Mouse (Mus musculus) hindbrain, embryonic 11.5 days (tissue): ENCODE measurements around the gene Stk17b. TPM values are rescaled to one million over a fixed set of nuclear protein-coding genes. Genes with fewer than 3 reads are reported as not detected.
"Not testable (repeated sequence)": the region's sequence is repeated elsewhere in the genome, so short reads cannot be mapped to it uniquely, and the experiment has no call there.

Source experiments
- ATAC-seq: fragments of 200-750 bp; cut with Nextera tagmentation; 2 replicates; pipeline ENCODE4 v1.8.0; 2017; ENCODE audit warnings: mild to moderate bottlenecking, moderate TSS enrichment, moderate library complexity; ENCODE audit not compliant: low FRiP score
- DNase-seq: peaks from one replicate; pipeline ENCODE4 v3.0.0-alpha.2; 2015; ENCODE audit warnings: low spot score
- H3K27ac ChIP-seq: fragments of 300-500 bp; sonication (generic); 2 replicates; pipeline ENCODE4 v1.5.1; 2014; ENCODE audit warnings: mild to moderate bottlenecking, low read depth, low read length
- H3K27me3 ChIP-seq: fragments of 300-500 bp; sonication (generic); 2 replicates; pipeline ENCODE4 v1.6.1; 2014; ENCODE audit warnings: mild to moderate bottlenecking, low read length, moderate library complexity, mixed read lengths; ENCODE audit not compliant: control insufficient read depth, insufficient read depth
- H3K36me3 ChIP-seq: fragments of 300-500 bp; sonication (generic); 2 replicates; pipeline ENCODE4 v1.6.1; 2014; ENCODE audit warnings: mild to moderate bottlenecking, low read length, moderate library complexity, mixed read lengths; ENCODE audit not compliant: control insufficient read depth, insufficient read depth
- H3K4me1 ChIP-seq: fragments of 300-500 bp; sonication (generic); replicated peaks from 2 replicates; pipeline ENCODE4 v1.6.1; 2014; ENCODE audit warnings: low read length, mixed read lengths; ENCODE audit not compliant: control insufficient read depth, insufficient read depth
- H3K4me2 ChIP-seq: fragments of 300-500 bp; sonication (generic); replicated peaks from 2 replicates; pipeline ENCODE4 v1.6.1; 2014; ENCODE audit warnings: mild to moderate bottlenecking, low read depth, low read length
- H3K4me3 ChIP-seq: fragments of 300-500 bp; sonication (generic); 2 replicates; pipeline ENCODE4 v1.5.1; 2014; ENCODE audit warnings: low read depth, low read length
- H3K9ac ChIP-seq: fragments of 300-500 bp; sonication (generic); 2 replicates; pipeline ENCODE4 v1.6.1; 2014; ENCODE audit warnings: low read depth, low read length
- H3K9me3 ChIP-seq: fragments of 300-500 bp; sonication (generic); 2 replicates; pipeline ENCODE4 v1.6.1; 2016; ENCODE audit warnings: low read length; ENCODE audit not compliant: control insufficient read depth
- WGBS: fragments of 180-500 bp; shearing (Covaris S2); extraction: QIAGEN DNeasy Blood & Tissue Kit; methylation state at CpG from one replicate; pipeline ENCODE4 v1.1.7; 2014; 5-methylcytosine and 5-hydroxymethylcytosine counted together
- polyA plus RNA-seq: library from polyadenylated mRNA; unstranded; fragments of >200 nt; fragmentation: Nextera tagmentation; extraction: Ambion mirVana; gene quantifications from 2 replicates; pipeline ENCODE4 v1.2.1, GENCODE M21; 2014

Gene Stk17b
- polyA plus RNA-seq, 1 experiment from 2014 or later: 11.1 TPM

- Histone ChIP-seq H3K9me3 (no peaks in the 10 kb centered on the region), H3K4me3 (no peak overlapping the region), H3K27me3 (no peaks in the 10 kb centered on the region), H3K4me1 (no peaks in the 10 kb centered on the region), H3K4me2 (no peak overlapping the region), H3K9ac (no peak overlapping the region), H3K36me3 (no peaks in the 10 kb centered on the region), H3K27ac (no peak overlapping the region)
- DNase-seq (no peak), ATAC-seq (no peak)
- WGBS: 88% methylated on average over 6 of the region's 6 CpGs
Observed at GRCm38 (mm10) chr1:53775036-53775435, 10.0 kb downstream of the Stk17b start.

- DNase-seq: no peak
- no peaks in the 10 kb centered on the region for H3K4me1 ChIP-seq
- no peaks in the 10 kb centered on the region for H3K36me3 ChIP-seq
- no peaks in the 10 kb centered on the region for H3K9me3 ChIP-seq
- H3K4me3 ChIP-seq: no peak overlapping the region
- H3K27ac ChIP-seq: no peak overlapping the region
- ATAC-seq: no peak
- WGBS: 90% methylated on average over 3 of the region's 3 CpGs
- no peak overlapping the region for H3K9ac ChIP-seq
- no peaks in the 10 kb centered on the region for H3K27me3 ChIP-seq
- H3K4me2 ChIP-seq: no peak overlapping the region
Observed at GRCm38 (mm10) chr1:53774571-53774970, 10.5 kb downstream of the Stk17b start.

- Histone ChIP-seq H3K27me3 (no peaks in the 10 kb centered on the region), H3K27ac (no peak overlapping the region), H3K4me1 (no peaks in the 10 kb centered on the region), H3K4me3 (no peak overlapping the region), H3K36me3 (no peaks in the 10 kb centered on the region), H3K9ac (no peak overlapping the region), H3K4me2 (no peak overlapping the region), H3K9me3 (no peaks in the 10 kb centered on the region)
- ATAC-seq (no peak), DNase-seq (no peak)
- 71% methylated on average over 6 of the region's 6 CpGs for WGBS
Observed at GRCm38 (mm10) chr1:53773994-53774393, 11.0 kb downstream of the Stk17b start.

GRCm38 (mm10) chr1:53772967-53773366, 12.1 kb downstream of the Stk17b start:
- no peak overlapping the region for H3K27ac ChIP-seq
- no peaks in the 10 kb centered on the region for H3K27me3 ChIP-seq
- no peaks in the 10 kb centered on the region for H3K9me3 ChIP-seq
- no peak for ATAC-seq
- WGBS: 92% methylated on average over 3 of the region's 3 CpGs
- H3K4me2 ChIP-seq: no peak overlapping the region
- H3K4me3 ChIP-seq: no peak overlapping the region
- no peak overlapping the region for H3K9ac ChIP-seq
- no peaks in the 10 kb centered on the region for H3K36me3 ChIP-seq
- no peaks in the 10 kb centered on the region for H3K4me1 ChIP-seq
- DNase-seq: no peak

- no peak overlapping the region for H3K27ac ChIP-seq
- no peak for ATAC-seq
Observed at GRCm38 (mm10) chr1:53771476-53771875, 13.5 kb downstream of the Stk17b start.

GRCm38 (mm10) chr1:53766112-53766511, 18.9 kb downstream of the Stk17b start:
- 89% methylated on average over 2 of the region's 2 CpGs for WGBS
- H3K27me3 ChIP-seq: no peaks in the 10 kb centered on the region
- no peak overlapping the region for H3K9ac ChIP-seq
- DNase-seq: no peak
- H3K9me3 ChIP-seq: no peaks in the 10 kb centered on the region
- no peak overlapping the region for H3K27ac ChIP-seq
- no peaks in the 10 kb centered on the region for H3K36me3 ChIP-seq
- no peak overlapping the region for H3K4me2 ChIP-seq
- no peak for ATAC-seq
- H3K4me3 ChIP-seq: no peak overlapping the region
- H3K4me1 ChIP-seq: no peaks in the 10 kb centered on the region

More at GRCm38 (mm10) chr1:53771476-53771875, 13.5 kb downstream of the Stk17b start:
- Histone ChIP-seq H3K4me3 (no peak overlapping the region), H3K9ac (no peak overlapping the region), H3K27me3 (no peaks in the 10 kb centered on the region), H3K4me1 (no peaks in the 10 kb centered on the region), H3K4me2 (no peak overlapping the region), H3K36me3 (no peaks in the 10 kb centered on the region), H3K9me3 (no peaks in the 10 kb centered on the region)
- no peak for DNase-seq
- 95% methylated on average over 6 of the region's 6 CpGs for WGBS

- Histone ChIP-seq H3K27me3 (no peaks in the 10 kb centered on the region), H3K36me3 (no peaks in the 10 kb centered on the region), H3K9ac (no peak overlapping the region), H3K4me1 (no peaks in the 10 kb centered on the region), H3K4me2 (no peak overlapping the region), H3K4me3 (no peak overlapping the region), H3K9me3 (no peaks in the 10 kb centered on the region), H3K27ac (no peak overlapping the region)
- 91% methylated on average over 4 of the region's 4 CpGs for WGBS
- no peak for DNase-seq
- ATAC-seq: no peak
Observed at GRCm38 (mm10) chr1:53757316-53757715, 27.7 kb downstream of the Stk17b start.

GRCm38 (mm10) chr1:53753501-53753900, 31.5 kb downstream of the Stk17b start:
- H3K9me3 ChIP-seq, ATAC-seq, H3K27me3 ChIP-seq, H3K4me1 ChIP-seq, DNase-seq, H3K4me2 ChIP-seq, H3K4me3 ChIP-seq, H3K36me3 ChIP-seq, H3K9ac ChIP-seq, H3K27ac ChIP-seq: not testable (repeated sequence)
- 91% methylated on average over 2 of the region's 2 CpGs for WGBS

- Histone ChIP-seq H3K36me3 (no peaks in the 10 kb centered on the region), H3K9me3 (no peaks in the 10 kb centered on the region), H3K27ac (no peak overlapping the region), H3K4me3 (no peak overlapping the region), H3K27me3 (no peaks in the 10 kb centered on the region), H3K4me1 (no peaks in the 10 kb centered on the region), H3K4me2 (no peak overlapping the region), H3K9ac (no peak overlapping the region)
- 85% methylated on average over 1 of the region's 1 CpGs for WGBS
- ATAC-seq (no peak), DNase-seq (no peak)
Observed at GRCm38 (mm10) chr1:53751144-53751543, 33.9 kb downstream of the Stk17b start.
